Mouse (Mus musculus) stomach, embryonic 16.5 days (tissue): ENCODE measurements at regions not wholly inside any gene's neighbourhood (a gene's known extent, or its start where the extent isn't known, plus 50 kb on each side); places are given as distances from the start of the nearest gene placed in this dataset.

Experiments
- ATAC-seq: fragments of 200-750 bp; cut with Nextera tagmentation; 2 replicates; pipeline ENCODE4 v1.8.0; 2017; ENCODE audit warnings: moderate number of reproducible peaks, moderate TSS enrichment; ENCODE audit not compliant: insufficient read depth, low FRiP score
- H3K27ac ChIP-seq: fragments of 300-500 bp; sonication (generic); 2 replicates; pipeline ENCODE4 v1.5.1; 2014; ENCODE audit warnings: low read length
- H3K27me3 ChIP-seq: fragments of 300-500 bp; sonication (generic); 2 replicates; pipeline ENCODE4 v1.6.1; 2014; ENCODE audit warnings: low read length, control low read depth, mixed read lengths; ENCODE audit not compliant: control insufficient read depth, insufficient read depth
- H3K36me3 ChIP-seq: fragments of 300-500 bp; sonication (generic); 2 replicates; pipeline ENCODE4 v1.6.1; 2014; ENCODE audit warnings: low read length; ENCODE audit not compliant: control insufficient read depth, insufficient read depth
- H3K4me1 ChIP-seq: fragments of 300-500 bp; sonication (generic); 2 replicates; pipeline ENCODE4 v1.6.1; 2014; ENCODE audit warnings: low read length, control low read depth, mixed read lengths; ENCODE audit not compliant: control insufficient read depth, insufficient read depth
- H3K4me2 ChIP-seq: fragments of 300-500 bp; sonication (generic); 2 replicates; pipeline ENCODE4 v1.6.1; 2014; ENCODE audit warnings: low read depth, low read length, mixed read lengths
- H3K4me3 ChIP-seq: fragments of 300-500 bp; sonication (generic); replicated peaks from 2 replicates; pipeline ENCODE4 v1.5.1; 2014; ENCODE audit warnings: mild to moderate bottlenecking, low read length
- H3K9ac ChIP-seq: fragments of 300-500 bp; sonication (generic); 2 replicates; pipeline ENCODE4 v1.6.1; 2014; ENCODE audit warnings: low read length
- H3K9me3 ChIP-seq: fragments of 300-500 bp; sonication (generic); replicated peaks from 2 replicates; pipeline ENCODE4 v1.6.1; 2016; ENCODE audit warnings: low read length, control low read depth; ENCODE audit not compliant: control insufficient read depth
- WGBS: fragments of 180-500 bp; shearing (Covaris S2); extraction: QIAGEN DNeasy Blood & Tissue Kit; methylation state at CpG from one replicate; pipeline ENCODE4 v1.1.7; 2014; 5-methylcytosine and 5-hydroxymethylcytosine counted together

DNA sequence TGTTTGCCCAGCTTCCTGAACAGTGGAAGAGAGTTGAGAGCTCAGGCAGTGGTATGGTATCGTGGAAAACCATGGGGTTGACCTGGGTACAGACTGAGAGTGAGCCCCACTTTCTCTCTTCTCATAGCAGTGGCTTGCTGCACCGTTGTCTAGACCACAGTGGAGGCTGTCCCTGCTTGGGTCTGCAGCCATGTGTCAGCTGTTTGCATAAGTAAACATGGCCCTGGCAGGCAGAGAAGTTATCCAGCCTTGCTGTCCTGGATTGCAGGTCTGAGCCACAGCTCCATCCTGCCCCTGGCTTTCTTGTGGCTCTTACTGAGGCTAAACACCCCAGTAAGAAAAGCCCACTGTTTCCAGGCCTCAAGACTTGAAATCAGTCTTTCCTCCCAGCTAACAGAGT is 60.2 kb upstream of the Dapl1 start:
- Histone ChIP-seq H3K4me3 (no peak overlapping the region), H3K36me3 (no peaks in the 10 kb centered on the region), H3K27me3 (no peaks in the 10 kb centered on the region), H3K9ac (0 out of 2 replicates have a peak overlapping the region, but pooled peaks have one; percentile 18), H3K27ac (no peak overlapping the region), H3K4me2 (no peak overlapping the region), H3K9me3 (no peaks in the 10 kb centered on the region), H3K4me1 (peaks cover 14% of the 10 kb centered on the region; the same call in 1 of the 2 replicates)
- 77% methylated on average over 2 of the region's 2 CpGs for WGBS
- ATAC-seq: no peak

DNA sequence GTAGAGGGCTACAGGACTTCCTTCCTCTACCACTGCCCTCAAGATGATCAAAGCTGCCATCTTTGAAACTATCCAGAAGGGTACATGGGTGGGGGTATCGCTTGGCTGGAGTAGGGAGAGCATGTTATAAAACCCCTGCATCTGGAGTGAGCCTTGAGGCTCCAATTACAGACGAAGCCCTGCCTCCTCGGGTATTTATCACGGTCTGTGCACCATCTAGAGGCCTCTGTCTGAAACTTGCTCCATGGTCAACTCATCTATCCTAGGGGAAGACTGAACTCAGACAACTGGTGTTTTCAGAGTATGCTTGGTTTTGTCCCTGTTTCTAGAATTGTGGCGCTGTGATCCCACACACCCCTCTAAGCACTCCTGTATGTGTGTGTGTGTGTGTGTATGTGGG is 59.7 kb upstream of the Dapl1 start:
- Histone ChIP-seq H3K4me2 (no peak overlapping the region), H3K4me1 (peaks cover 14% of the 10 kb centered on the region; the same call in 1 of the 2 replicates), H3K36me3 (no peaks in the 10 kb centered on the region), H3K27ac (no peak overlapping the region), H3K9ac (0 out of 2 replicates have a peak overlapping the region, but pooled peaks have one; percentile 18), H3K9me3 (no peaks in the 10 kb centered on the region), H3K4me3 (no peak overlapping the region), H3K27me3 (no peaks in the 10 kb centered on the region)
- WGBS: 32% methylated on average over 5 of the region's 5 CpGs
- peak; percentile 58 for ATAC-seq

DNA sequence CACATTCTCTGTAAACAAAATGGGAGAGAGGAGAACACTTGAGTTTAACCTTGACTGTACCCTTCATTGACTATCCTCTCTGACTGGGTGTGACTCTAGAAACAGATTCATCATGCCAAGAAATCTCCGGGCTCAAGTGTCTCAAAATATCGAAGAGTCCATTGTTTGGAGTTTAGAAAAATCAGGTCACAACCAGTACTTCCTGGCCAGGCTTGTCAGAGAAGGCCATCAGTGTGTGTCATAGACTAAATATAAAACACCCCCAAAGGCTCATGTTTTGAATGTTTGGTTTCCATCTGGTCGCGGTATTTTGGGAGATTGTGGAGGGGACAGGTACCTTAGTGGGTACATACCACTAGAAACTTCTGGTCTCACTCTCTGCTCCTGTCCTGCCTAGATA is 58.6 kb upstream of the Dapl1 start:
- Histone ChIP-seq H3K4me2 (no peak overlapping the region), H3K9ac (no peak overlapping the region), H3K9me3 (no peaks in the 10 kb centered on the region), H3K36me3 (no peaks in the 10 kb centered on the region), H3K27me3 (no peaks in the 10 kb centered on the region), H3K27ac (no peak overlapping the region), H3K4me3 (no peak overlapping the region), H3K4me1 (peaks cover 11% of the 10 kb centered on the region; the same call in 1 of the 2 replicates)
- no peak for ATAC-seq
- WGBS: 79% methylated on average over 4 of the region's 4 CpGs

DNA sequence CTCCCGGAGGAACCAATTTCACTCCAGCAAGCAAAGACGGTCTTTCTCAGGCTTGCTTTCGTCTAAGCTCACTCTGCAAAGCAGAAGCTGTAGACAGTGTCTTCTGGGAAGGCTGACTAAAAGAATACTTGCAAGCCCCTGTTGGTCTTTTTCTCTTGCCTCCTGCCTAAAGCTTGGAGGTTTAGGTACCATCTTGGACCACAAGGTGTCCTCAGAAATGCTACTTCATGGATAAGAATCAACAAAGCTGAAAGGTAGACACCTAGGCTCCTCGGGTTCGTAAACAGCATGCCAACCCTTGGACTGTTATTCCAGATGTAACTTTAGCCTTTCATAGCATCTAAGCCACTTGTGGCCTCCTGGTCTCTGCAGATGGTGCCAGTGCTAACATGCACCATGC is 53.0 kb upstream of the Dapl1 start:
- 82% methylated on average over 5 of the region's 5 CpGs for WGBS
- Histone ChIP-seq H3K4me1 (peaks cover 4% of the 10 kb centered on the region; the same call in 1 of the 2 replicates), H3K27me3 (no peaks in the 10 kb centered on the region), H3K9me3 (no peaks in the 10 kb centered on the region), H3K27ac (peak overlapping the region; percentile 56; the same call in 1 of the 2 replicates), H3K9ac (no peak overlapping the region), H3K36me3 (no peaks in the 10 kb centered on the region), H3K4me3 (no peak overlapping the region), H3K4me2 (no peak overlapping the region)
- no peak for ATAC-seq

DNA sequence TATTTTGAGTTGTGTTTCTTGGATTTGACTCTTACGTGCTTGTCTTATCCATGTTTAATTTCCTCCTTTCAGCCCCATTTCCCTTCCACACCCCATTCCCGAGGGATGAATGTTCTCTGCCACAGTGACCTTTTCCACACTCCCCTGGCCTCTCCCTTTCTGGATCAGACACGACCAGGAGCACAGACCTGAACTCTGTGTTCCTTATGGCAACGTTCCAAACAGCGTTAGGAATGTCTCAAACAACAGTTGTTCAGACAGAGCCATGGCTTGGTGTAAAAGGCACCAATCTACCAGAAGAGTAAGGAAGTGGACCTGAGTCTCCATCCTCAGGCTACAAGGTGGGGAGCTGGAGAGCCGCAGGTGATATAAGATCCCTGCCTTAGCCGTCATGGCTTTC is 52.6 kb upstream of the Dapl1 start:
- no peaks in the 10 kb centered on the region for H3K36me3 ChIP-seq
- WGBS: 55% methylated on average over 7 of the region's 7 CpGs
- peak overlapping the region; percentile 56; the same call in 1 of the 2 replicates for H3K27ac ChIP-seq
- no peak overlapping the region for H3K4me2 ChIP-seq
- peak; percentile 57; the same call in 1 of the 2 replicates for ATAC-seq
- H3K4me1 ChIP-seq: peaks cover 4% of the 10 kb centered on the region; the same call in 1 of the 2 replicates
- no peak overlapping the region for H3K9ac ChIP-seq
- H3K4me3 ChIP-seq: no peak overlapping the region
- no peaks in the 10 kb centered on the region for H3K27me3 ChIP-seq
- H3K9me3 ChIP-seq: no peaks in the 10 kb centered on the region
